Mouse (Mus musculus): ENCODE measurements at regions not wholly inside any gene's neighbourhood (a gene's known extent, or its start where the extent isn't known, plus 50 kb on each side); places are given as distances from the start of the nearest gene placed in this dataset.

GRCm38 (mm10) chr11:114485429-114485828 lies 182.9 kb upstream of the Rpl38 start:
- Histone ChIP-seq H3K36me3 (replicated peaks in 1 of 2; ENCODE audit: control insufficient read depth in 1 of 2, insufficient read depth in 1 of 2, low read length in 1 of 2) (no peaks in the 10 kb centered on the region), H3K27me3 (replicated peaks) (peaks cover 88% of the 10 kb centered on the region), H3K79me2 (replicated peaks; ENCODE audit: control insufficient read depth, extremely low read depth, insufficient read depth, poor library complexity, severe bottlenecking) (no peaks in the 10 kb centered on the region), H3K27ac (ENCODE audit: insufficient read depth, low read depth) (no peak overlapping the region), H3K4me2 (ENCODE audit: insufficient read depth, low read depth, poor library complexity, severe bottlenecking) (no peak overlapping the region), H3K4me1 (ENCODE audit: control insufficient read depth in 1 of 2, insufficient read depth in 2 of 2) (no peaks in the 10 kb centered on the region), H3K4me3 (replicated peaks in 1 of 3; ENCODE audit: low read depth in 2 of 3, low read length in 2 of 3, poor library complexity in 1 of 3) (no peak overlapping the region), H3K9me3 (replicated peaks; ENCODE audit: low read length) (peaks cover 3% of the 10 kb centered on the region), H3K9ac (ENCODE audit: insufficient read depth, low read depth) (no peak overlapping the region)
- no peak for TF ChIP-seq SIN3A (IDR thresholded peaks at IDR 0.05; ENCODE audit: low read length)
- no peak for TF ChIP-seq JUND (conservative IDR thresholded peaks at IDR 0.05; ENCODE audit: low read depth, low read length)
- no peak for TF ChIP-seq MAFK (IDR thresholded peaks at IDR 0.05; ENCODE audit: insufficient replicate concordance, low read length)
- TF ChIP-seq CHD1 (IDR thresholded peaks at IDR 0.05; ENCODE audit: low read depth, low read length): no peak
- TF ChIP-seq POLR2A (IDR thresholded peaks at IDR 0.05; ENCODE audit: low read depth, low read length): no peak
- in situ Hi-C loops (cut with MboI; ENCODE audit: low pct_ligation_motif_present, low pct_unique_long_range_greater_than_20kb, low sequenced_read_pairs) (no loop called here), dilution Hi-C loops (cut with MboI; ENCODE audit: extremely low pct_ligation_motif_present, extremely low pct_unique_long_range_greater_than_20kb, low sequenced_read_pairs) (no loop called here)
- no peak for DNase-seq (ENCODE audit: extremely low read depth)

GRCm38 (mm10) chr11:114484668-114484953 lies 183.7 kb upstream of the Rpl38 start:
- Histone ChIP-seq H3K4me1 (ENCODE audit: control insufficient read depth in 1 of 2, insufficient read depth in 2 of 2) (no peaks in the 10 kb centered on the region), H3K36me3 (replicated peaks in 1 of 2; ENCODE audit: control insufficient read depth in 1 of 2, insufficient read depth in 1 of 2, low read length in 1 of 2) (no peaks in the 10 kb centered on the region), H3K27me3 (replicated peaks) (peaks cover 88% of the 10 kb centered on the region), H3K4me2 (ENCODE audit: insufficient read depth, low read depth, poor library complexity, severe bottlenecking) (no peak overlapping the region), H3K27ac (ENCODE audit: insufficient read depth, low read depth) (no peak overlapping the region), H3K9me3 (replicated peaks; ENCODE audit: low read length) (peaks cover 3% of the 10 kb centered on the region), H3K79me2 (replicated peaks; ENCODE audit: control insufficient read depth, extremely low read depth, insufficient read depth, poor library complexity, severe bottlenecking) (no peaks in the 10 kb centered on the region), H3K9ac (ENCODE audit: insufficient read depth, low read depth) (no peak overlapping the region), H3K4me3 (replicated peaks in 1 of 3; ENCODE audit: low read depth in 2 of 3, low read length in 2 of 3, poor library complexity in 1 of 3) (no peak overlapping the region)
- dilution Hi-C loops (cut with MboI; ENCODE audit: extremely low pct_ligation_motif_present, extremely low pct_unique_long_range_greater_than_20kb, low sequenced_read_pairs) (no loop called here), in situ Hi-C loops (cut with MboI; ENCODE audit: low pct_ligation_motif_present, low pct_unique_long_range_greater_than_20kb, low sequenced_read_pairs) (no loop called here)
- TF ChIP-seq NRF1 (IDR thresholded peaks at IDR 0.05; ENCODE audit: low read depth, low read length): no peak
- no peak for TF ChIP-seq CHD2 (IDR thresholded peaks at IDR 0.05; ENCODE audit: low read length)
- no peak for TF ChIP-seq ELF1 (IDR thresholded peaks at IDR 0.05; ENCODE audit: low read depth, low read length)
- TF ChIP-seq TCF12 (IDR thresholded peaks at IDR 0.05; ENCODE audit: low read depth, low read length): no peak
- TF ChIP-seq USF2 (conservative IDR thresholded peaks at IDR 0.05; ENCODE audit: low read depth, low read length): no peak
- TF ChIP-seq MEF2A (IDR thresholded peaks at IDR 0.05; ENCODE audit: borderline replicate concordance, low read depth, low read length): no peak
- no peak for TF ChIP-seq MAX (IDR thresholded peaks at IDR 0.05; ENCODE audit: low read length)
- no peak for TF ChIP-seq JUND (conservative IDR thresholded peaks at IDR 0.05; ENCODE audit: low read depth, low read length)
- no peak for TF ChIP-seq TBP (conservative IDR thresholded peaks at IDR 0.05; ENCODE audit: low read depth, low read length)
- TF ChIP-seq PAX5 (IDR thresholded peaks at IDR 0.05; ENCODE audit: low read length): no peak
- no peak for TF ChIP-seq IRF4 (IDR thresholded peaks at IDR 0.05; ENCODE audit: low read depth, low read length)
- TF ChIP-seq MYC (IDR thresholded peaks at IDR 0.05; ENCODE audit: low read depth, low read length): no peak
- TF ChIP-seq SIN3A (IDR thresholded peaks at IDR 0.05; ENCODE audit: low read length): no peak
- TF ChIP-seq ETS1 (conservative IDR thresholded peaks at IDR 0.05; ENCODE audit: low read depth, low read length): no peak
- no peak for DNase-seq (ENCODE audit: extremely low read depth)

Measured in CH12.LX (cell line).